Mouse (Mus musculus) thymus, postnatal 25 days (tissue): ENCODE measurements around the gene Cand2.

Experiments used
- DNase-seq: peaks from one replicate; pipeline ENCODE4 v3.0.0; 2022

Cand2 gene

GRCm38 (mm10) chr6:115832152-115832850, 58.0 kb downstream of the Cand2 start:
- DNase-seq: no peak

- DNase-seq: no peak
These were observed 59.5 kb downstream of the Cand2 start for GRCm38 (mm10) chr6:115833861-115834260.

DNA sequence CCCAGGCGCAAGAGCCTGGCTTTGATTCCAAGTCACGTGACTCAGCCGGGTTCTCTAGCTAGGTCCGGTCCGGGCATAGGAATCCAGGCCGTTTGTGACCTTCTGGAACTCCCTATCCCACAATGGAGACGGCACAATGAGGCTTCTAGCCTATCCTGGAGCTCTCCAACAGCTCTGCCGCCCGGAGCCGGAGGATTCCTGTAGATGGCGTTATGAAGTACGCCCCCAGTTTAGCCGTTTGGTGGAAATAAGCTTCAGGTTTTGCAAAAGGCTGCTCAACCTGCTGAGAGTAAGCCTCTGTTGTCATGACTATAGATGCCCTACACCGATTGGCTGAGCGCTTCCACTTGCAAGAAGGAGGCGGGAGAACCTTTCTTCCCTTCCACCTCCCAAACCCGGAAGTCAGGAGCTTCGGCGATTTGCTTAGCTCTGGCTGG, 63.8 kb downstream of the Cand2 start, which contains the start of gene Efcab12:
Gene Efcab12, minus strand, starts transcription at position 252 of the 437 bp plus-strand sequence.
- peak; percentile 72 for DNase-seq

DNA sequence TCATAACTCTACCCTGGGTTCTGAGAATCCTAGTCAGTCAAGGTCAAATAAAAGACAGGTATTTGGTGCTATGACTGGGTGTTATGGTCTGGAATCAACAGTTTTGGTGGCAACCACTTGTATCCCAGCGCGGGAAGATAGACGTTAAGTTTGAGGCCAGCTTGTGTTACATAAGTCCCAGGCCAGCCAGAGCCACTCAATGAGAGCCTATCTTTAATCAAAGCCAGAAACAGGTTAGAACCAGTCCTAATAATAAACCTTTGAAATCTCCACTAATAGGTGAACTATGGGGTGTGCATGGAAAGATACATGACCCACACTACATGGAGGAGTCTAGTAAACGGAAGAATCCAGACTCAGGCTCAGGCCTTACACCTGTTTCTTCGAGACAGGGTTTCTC, 64.4 kb downstream of the Cand2 start:
- DNase-seq: no peak

DNA sequence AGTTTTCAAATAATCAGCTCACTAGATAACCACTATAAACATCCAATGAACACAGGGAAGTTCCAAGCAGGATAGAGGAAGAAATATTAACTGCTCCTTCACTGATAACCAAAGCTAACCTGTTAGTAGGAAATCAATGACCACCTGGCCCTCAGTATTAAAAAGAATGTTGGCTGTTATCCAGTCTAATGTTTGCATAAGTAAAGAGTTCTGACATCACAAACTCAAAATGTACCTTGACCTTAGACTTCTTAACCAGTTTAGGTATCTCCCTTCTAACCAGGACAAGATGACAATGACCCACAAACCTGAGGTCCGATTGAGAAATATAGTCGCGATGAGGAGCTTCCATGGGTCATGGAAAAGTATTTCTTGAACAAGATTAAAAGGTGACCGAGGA, 70.7 kb downstream of the Cand2 start:
- no peak for DNase-seq

DNA sequence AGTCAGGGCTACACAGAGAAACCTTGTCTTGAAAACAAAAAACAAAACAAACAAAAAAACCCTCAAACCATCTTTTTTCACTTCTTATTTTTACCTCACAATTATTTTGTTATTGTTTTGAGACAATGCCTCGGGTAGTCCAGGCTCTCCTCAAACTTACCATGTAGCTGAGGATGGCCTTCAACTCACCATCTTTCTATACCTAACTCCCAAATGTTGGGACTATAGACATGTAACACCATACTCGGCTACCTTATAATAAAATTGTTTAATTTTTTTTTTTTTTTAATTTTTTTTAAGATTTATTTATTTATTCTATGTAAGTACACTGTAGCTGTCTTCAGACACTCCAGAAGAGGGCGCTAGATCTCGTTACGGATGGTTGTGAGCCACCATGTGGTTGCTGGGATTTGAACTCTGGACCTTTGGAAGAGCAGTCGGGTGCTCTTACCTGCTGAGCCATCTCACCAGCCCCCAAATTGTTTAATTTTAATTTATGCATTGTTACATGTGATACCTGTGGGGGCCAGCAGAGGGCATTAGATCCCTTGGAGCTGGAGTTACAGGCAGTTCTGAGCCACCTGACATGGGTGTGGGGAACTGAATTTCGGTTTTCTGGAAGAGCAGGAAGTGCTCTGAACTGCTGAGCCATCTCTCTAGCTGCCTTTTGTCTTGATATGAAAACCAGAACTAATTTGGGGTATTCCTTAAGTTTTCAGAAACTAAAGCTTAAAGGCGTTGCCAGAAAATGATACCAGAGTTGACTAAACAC, 72.5 kb downstream of the Cand2 start:
- DNase-seq: peak; percentile 76

DNA sequence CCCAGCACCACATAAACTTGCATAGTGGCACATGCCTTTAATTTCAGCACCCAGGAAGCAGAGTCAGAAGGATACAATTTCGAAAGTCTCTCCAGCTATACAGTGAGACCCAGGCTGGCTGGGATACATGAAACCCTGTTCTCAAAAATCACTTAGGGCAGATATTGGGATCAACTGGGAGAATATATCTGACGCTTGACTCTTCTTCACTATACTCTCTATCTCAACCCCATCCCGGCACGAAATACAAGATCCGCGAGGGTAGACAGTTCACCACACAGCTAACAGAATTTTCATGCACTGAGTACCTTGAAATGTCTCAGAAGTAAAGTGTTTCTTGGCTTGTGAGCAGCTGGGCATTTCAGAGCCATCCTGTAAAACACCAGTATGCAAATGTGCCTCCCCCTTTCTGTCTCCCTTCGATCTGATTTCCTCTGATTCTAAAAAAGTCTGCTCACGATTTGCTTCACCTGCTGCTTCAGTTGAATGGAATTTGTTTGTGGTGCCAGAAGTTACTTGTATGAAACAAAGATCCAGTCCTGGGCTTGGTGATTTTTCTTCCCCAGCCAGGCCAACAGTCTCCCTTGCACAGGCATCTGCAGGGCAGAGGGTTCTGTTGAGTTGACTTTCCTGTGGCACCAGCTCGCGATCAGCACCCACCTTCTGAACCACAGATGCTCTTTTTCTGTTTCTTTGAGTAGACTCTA, 74.4 kb downstream of the Cand2 start:
- no peak for DNase-seq

DNA sequence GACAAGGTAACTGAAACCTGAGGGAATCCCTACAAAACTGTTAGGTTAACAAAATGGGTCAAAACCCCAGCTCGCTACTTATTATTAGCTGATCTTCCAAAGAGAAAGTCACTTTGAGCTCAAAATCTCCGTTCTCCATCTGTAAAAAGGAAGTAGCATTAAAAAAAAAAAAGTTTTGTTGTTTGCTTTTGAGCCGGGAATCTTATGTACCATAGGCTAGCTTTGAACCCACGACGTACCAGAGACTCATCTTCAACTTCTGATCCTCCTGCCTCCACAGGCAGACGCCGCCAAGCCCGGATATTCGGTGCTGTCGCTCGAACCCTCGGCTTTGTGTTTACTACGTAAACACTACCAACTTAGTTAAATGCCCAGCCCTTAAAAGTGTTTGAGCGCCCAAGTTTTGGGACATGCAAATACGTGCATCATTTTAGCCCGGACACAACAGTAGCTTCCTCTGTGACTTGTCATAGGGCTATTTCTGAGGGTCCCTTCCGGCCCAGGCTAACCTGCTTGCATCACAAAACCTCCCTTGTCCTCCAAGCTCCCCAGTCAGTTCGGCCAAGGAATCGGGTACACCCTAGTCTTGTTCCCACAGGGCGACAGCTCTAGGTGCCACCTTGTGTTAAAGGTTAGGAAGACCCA, 78.2 kb downstream of the Cand2 start:
- no peak for DNase-seq

- peak; percentile 98 for DNase-seq
These were observed 78.9 kb downstream of the Cand2 start, which contains the start of the genes Mbd4 and Ift122 for GRCm38 (mm10) chr6:115853091-115853813. Gene Mbd4, minus strand, starts transcription at chr6:115853371. Gene Ift122, plus strand, starts transcription at chr6:115853470.

GRCm38 (mm10) chr6:115853985-115854384, 79.6 kb downstream of the Cand2 start:
- DNase-seq: no peak

- DNase-seq: peak; percentile 16
These were observed 80.1 kb downstream of the Cand2 start for GRCm38 (mm10) chr6:115854432-115854831.
